Mouse (Mus musculus) CD4-positive helper T cell, adult 2 months (primary cell): ENCODE data around the gene Fmod.

Experiments used
- DNase-seq: peaks from one replicate; pipeline ENCODE4 v3.0.0-alpha.2; 2012; ENCODE audit warnings: low read depth, missing footprints, low spot score

Gene Fmod

DNA sequence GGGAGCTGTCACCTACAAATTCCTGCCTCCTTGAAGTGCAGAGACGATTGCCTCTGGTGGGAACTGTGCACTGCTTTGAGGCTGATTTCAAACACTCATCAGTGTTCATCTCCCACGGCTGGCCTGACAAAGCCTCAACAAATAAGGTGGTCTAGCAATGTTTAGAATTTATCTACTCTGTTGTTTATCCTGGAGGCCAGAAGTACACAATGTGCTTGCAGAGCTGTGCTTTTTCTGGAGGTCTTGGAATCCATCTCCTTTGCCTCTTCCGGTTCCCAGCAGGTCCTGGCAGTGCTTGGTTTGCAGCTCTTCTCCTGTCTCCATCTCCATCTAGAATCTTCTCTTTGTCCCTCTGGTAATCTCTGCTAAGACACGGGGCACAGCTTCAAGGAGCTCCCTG is 19.2 kb downstream of the Fmod start:
- DNase-seq, result no peak

- no peak for DNase-seq
Measured at GRCm38 (mm10) chr1:134057736-134058135, 20.7 kb downstream of the Fmod start.

- peak; percentile 79 for DNase-seq
Measured at GRCm38 (mm10) chr1:134058870-134059269, 21.8 kb downstream of the Fmod start.

- peak; percentile 80 for DNase-seq
Measured at GRCm38 (mm10) chr1:134059739-134060695, 23.0 kb downstream of the Fmod start.

DNA sequence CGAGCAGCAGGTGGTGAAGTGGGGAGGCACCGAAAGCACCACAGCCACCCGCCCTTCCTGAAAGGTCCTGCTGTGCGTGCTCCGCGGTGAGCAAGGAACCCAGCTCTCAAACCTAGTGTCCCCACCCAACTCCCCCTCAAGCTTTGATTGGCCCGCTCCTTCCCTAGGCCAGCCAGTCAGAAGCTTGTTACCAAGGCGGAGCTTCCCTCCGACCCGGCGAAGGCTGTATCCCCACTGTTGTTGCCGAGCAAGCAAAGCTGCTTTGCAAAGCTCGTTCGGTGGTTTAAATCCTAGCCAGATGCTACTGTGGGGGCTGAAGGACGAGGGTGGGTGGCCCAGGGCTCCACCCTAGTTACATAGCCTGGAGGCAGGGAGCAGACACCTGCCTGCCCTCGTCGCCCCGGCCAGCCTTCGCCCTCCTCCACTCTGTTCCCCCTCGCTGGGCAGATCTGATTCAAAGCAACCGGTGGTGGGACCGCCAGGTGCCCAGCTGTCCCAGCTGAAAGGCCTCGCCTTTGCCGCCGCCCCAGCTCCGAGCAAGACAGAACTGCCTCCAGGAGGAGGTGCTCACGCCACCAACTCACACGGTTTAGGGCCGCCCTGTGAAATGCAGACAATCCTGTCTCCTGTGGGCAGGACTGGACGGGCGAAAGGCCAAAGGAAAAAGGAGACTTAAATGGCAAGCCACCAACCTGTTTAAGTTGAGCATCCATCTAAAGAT is 24.0 kb downstream of the Fmod start:
- peak; percentile 95 for DNase-seq

- DNase-seq, result no peak
Measured at GRCm38 (mm10) chr1:134061915-134062314, 24.9 kb downstream of the Fmod start.

- peak; percentile 9 for DNase-seq
Measured at GRCm38 (mm10) chr1:134062411-134063085, 25.5 kb downstream of the Fmod start.

DNA sequence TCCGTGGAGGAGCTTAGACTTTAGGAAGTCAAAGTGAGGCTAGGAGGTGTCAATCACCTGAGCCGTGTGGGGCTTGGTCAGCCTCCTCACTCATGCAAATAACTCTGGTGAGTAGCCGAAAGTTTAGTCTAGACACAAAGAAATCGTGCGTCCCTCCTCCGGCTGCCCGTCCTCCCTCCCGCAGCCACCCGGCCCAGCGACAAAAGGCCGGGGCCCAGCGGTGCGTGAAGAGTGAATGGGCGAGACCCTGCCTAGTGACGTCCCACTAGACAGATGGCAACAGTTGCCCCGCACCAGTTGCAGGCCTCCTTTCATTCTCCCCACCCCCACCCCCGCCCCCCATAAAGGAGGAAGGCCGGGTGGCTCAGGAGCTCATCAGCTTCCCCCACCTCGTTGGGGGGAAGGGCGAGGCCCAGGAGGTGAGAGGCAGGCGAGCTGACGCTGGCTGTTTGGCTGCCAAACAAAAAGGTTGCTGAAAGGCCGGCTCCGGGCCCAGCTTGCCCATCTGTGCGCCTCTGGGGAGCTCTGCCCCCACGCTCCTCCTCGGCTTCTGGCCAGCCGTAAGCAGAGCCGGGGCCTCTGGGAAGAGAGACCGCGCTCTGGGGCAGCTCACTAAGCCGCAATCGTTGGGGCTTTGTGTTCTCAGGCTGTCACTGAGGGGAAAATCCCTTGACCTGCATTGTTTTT is 26.2 kb downstream of the Fmod start:
- peak; percentile 73 for DNase-seq

GRCm38 (mm10) chr1:134063773-134064125 is 26.7 kb downstream of the Fmod start:
- DNase-seq, result peak; percentile 77

DNA sequence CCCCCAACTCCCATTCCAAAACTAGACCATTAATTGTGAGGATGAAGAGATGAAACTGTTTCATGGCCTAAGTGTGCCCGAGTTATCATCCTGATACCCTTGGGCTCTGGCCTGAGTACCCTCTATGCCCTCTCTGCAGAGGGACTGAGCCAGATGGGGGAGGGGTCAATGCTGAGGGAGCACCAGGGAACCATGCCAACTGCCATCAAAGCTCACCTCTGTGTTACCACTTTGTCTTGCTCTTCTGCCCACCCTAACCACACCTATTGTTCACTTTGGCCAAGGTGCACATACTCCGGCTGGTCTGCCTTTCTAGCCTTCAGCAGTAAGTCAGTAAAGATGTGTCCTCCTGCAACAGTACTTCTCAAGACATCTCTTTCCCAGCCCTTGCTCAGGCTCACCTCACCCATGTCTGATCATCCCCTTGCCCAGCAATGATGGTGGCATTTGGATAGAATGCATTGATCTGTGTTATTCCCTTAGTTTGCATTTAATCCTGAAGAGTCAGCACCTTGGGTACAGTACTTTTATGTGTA is 27.3 kb downstream of the Fmod start:
- DNase-seq, result peak; percentile 13

DNA sequence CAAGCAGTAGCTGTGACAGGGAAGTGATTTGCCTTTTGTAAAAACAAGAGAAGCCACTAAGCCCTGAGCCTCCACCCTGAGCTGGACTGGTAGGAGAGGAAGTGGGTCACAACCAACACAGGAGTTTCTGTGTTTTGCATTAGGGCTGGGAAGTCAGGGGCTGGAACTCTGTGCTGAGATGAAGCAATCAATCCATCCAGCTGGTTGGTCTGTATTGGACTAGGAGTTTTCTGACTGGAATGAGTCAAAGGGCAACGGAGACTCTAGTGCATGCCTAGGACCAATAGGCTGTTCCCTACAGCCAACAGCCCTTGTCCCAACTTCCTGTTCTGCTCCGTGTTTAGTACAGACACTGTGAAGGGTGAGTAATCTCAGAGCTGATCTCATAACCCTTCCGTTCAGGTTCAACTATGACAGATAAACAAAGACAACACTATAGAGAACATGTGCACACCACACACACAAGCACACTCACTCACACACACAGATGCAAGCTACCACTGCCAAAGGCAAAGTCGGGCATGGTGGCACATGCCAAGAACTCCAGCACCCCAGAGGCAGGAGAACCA is 28.3 kb downstream of the Fmod start:
- DNase-seq, result peak; percentile 78

GRCm38 (mm10) chr1:134066554-134066953 is 29.5 kb downstream of the Fmod start:
- peak; percentile 32 for DNase-seq

GRCm38 (mm10) chr1:134067143-134067619 is 30.1 kb downstream of the Fmod start:
- DNase-seq, result peak; percentile 86

- no peak for DNase-seq
Measured at GRCm38 (mm10) chr1:134070099-134070669, 33.1 kb downstream of the Fmod start.

- DNase-seq, result no peak
Measured at GRCm38 (mm10) chr1:134071411-134072018, 34.5 kb downstream of the Fmod start.

DNA sequence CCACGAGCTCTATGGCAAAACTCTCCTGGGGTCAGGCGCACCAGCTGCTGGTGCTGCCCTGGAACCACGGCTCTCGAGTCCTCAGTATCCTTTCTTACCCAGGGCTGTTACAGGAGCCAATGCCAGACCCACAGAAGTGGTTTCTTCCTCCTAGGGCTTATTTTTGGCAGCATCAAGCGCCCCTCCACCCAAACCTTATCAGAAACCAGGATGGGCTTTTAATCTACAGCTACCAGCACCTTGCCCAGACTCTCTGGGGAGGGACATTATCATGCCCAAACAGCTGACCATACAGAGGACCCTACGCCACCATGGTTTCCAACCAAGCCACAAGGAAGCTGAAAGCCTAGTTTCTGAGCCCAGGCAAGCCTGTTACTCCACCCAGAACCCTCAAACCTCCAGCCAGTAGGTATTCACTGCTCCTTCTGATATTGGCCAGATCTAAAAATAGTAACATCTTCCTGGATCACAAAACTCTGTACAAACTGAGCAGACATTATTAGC is 36.1 kb downstream of the Fmod start:
- DNase-seq, result no peak

- no peak for DNase-seq
Measured at GRCm38 (mm10) chr1:134073658-134074057, 36.6 kb downstream of the Fmod start.

DNA sequence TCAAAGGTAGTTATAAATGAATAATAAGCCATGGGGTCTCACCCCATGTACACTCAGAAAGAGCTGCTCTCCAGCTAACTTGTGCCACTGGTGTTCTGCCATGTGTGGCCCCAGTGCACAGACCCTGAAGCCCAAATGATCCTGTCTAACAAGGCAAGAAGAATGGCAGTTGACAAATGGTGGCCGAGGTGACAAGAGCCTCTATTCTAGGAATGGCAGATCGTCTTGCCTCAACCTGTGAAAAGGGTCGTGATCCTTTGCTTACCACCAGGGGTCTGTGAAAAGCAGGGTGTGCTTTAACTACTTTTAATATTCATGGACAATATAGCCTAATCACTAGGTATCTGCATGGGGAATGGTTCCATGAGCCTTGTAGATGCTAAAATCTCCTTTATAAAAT is 37.1 kb downstream of the Fmod start:
- peak; percentile 30 for DNase-seq

DNA sequence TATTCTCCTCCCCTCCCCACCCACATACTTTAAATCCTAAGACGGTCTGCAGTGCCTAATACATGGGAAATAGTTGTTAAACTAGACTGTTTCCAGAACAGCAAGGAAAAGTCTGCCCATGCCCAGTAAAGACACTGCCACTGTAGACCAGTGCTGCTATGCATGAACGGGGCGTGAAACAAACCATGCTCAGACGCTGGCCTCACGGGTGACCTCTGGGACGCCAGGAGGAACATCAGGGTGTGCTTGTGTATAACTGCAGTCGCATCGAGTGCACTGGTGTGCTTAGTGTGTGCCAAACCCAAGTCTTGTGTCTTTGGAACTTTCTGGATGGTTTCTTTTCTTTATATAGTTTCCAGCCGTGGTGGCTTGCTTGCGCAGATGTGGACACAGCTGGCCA is 37.6 kb downstream of the Fmod start:
- DNase-seq, result peak; percentile 50

- DNase-seq, result no peak
Measured at GRCm38 (mm10) chr1:134075532-134075931, 38.5 kb downstream of the Fmod start.
